Mouse (Mus musculus) C2C12 (cell line): ENCODE data around the gene Ptchd3. TPM values are rescaled to one million over a fixed set of nuclear protein-coding genes. Genes with fewer than 3 reads are reported as not detected.

Experiments
- H3K27me3 ChIP-seq: one replicate; pipeline ENCODE4 v1.6.1; 2011; ENCODE audit not compliant: control insufficient read depth, insufficient read depth, insufficient read length
- H3K36me3 ChIP-seq: one replicate; pipeline ENCODE4 v1.6.1; 2011; ENCODE audit not compliant: control insufficient read depth, insufficient read depth
- H3K4me3 ChIP-seq: one replicate; pipeline ENCODE4 v1.5.1; 2011; ENCODE audit warnings: mild to moderate bottlenecking, control low read depth; ENCODE audit not compliant: poor library complexity, insufficient read depth, severe bottlenecking
- H3K79me2 ChIP-seq: one replicate; pipeline ENCODE4 v1.6.1; 2011; ENCODE audit not compliant: control insufficient read depth, insufficient read depth
- H3K79me3 ChIP-seq: one replicate; pipeline ENCODE4 v1.6.1; 2011; ENCODE audit warnings: low read depth, control low read depth
- H3ac ChIP-seq: one replicate; pipeline ENCODE3; 2011; ENCODE audit warnings: low read depth; ENCODE audit not compliant: control insufficient read depth, insufficient read length
- FOSL1 ChIP-seq: IDR thresholded peaks from one replicate; pipeline ENCODE4 v1.8.0; 2011; ENCODE audit warnings: mild to moderate bottlenecking, low read length; ENCODE audit not compliant: poor library complexity, insufficient read depth, severe bottlenecking
- MAX ChIP-seq: IDR thresholded peaks from one replicate; pipeline ENCODE4 v1.6.1; 2011; ENCODE audit warnings: mild to moderate bottlenecking, control low read depth
- MYOD1 ChIP-seq: IDR thresholded peaks from one replicate; pipeline ENCODE4 v1.6.1; 2011; ENCODE audit warnings: low read depth; ENCODE audit not compliant: control insufficient read depth, insufficient read length
- USF1 ChIP-seq: IDR thresholded peaks from one replicate; pipeline ENCODE4 v1.6.1; 2011; ENCODE audit warnings: low read depth, mild to moderate bottlenecking, control low read depth, moderate library complexity
- polyA plus RNA-seq: library from polyadenylated mRNA; unstranded; fragments of >200 nt; fragmentation: generic; extraction: Trizol; gene quantifications from one replicate; pipeline ENCODE4 v1.2.1, GENCODE M21; 2012; ENCODE audit warnings: missing spikeins

Ptchd3 gene
- polyA plus RNA-seq, 1 experiment, result not detected

GRCm38 (mm10) chr11:121847790-121848299, 17.8 kb downstream of the Ptchd3 start:
- Histone ChIP-seq H3K79me3 (no peaks in the 10 kb centered on the region), H3K27me3 (no peaks in the 10 kb centered on the region), H3K36me3 (no peaks in the 10 kb centered on the region), H3K79me2 (no peaks in the 10 kb centered on the region), H3K4me3 (no peak overlapping the region), H3ac (peak overlapping the region; percentile 59)
- TF ChIP-seq FOSL1 (no peak), MYOD1 (no peak), MAX (no peak), USF1 (no peak)

Other genes starting within 250 kb of the Ptchd3 start
- 2.7 TPM for gene B3gntl1, start 157.1 kb upstream of the Ptchd3 start, polyA plus RNA-seq
- gene Metrnl, start 128.7 kb upstream of the Ptchd3 start, polyA plus RNA-seq, result 32.4 TPM